Mouse (Mus musculus) splenic B cell, adult 2 months (primary cell): ENCODE measurements around the gene Adam1a.
"Not testable (repeated sequence)": the region's sequence is repeated elsewhere in the genome, so short reads cannot be mapped to it uniquely, and the experiment has no call there.

Experiments used
- DNase-seq: peaks from one replicate; pipeline ENCODE4 v3.0.0-alpha.2; 2011; ENCODE audit warnings: low read depth, low spot score
- H3K27me3 ChIP-seq: 2 replicates; pipeline ENCODE4 v1.6.1; 2012; ENCODE audit warnings: mild to moderate bottlenecking, low read length, moderate library complexity, mixed read lengths; ENCODE audit not compliant: control insufficient read depth, poor library complexity, insufficient read depth, severe bottlenecking
- H3K36me3 ChIP-seq: 2 replicates; pipeline ENCODE4 v1.6.1; 2012; ENCODE audit warnings: mild to moderate bottlenecking, low read length, moderate library complexity, mixed read lengths; ENCODE audit not compliant: control insufficient read depth, poor library complexity, insufficient read depth, severe bottlenecking

The Adam1a gene

DNA sequence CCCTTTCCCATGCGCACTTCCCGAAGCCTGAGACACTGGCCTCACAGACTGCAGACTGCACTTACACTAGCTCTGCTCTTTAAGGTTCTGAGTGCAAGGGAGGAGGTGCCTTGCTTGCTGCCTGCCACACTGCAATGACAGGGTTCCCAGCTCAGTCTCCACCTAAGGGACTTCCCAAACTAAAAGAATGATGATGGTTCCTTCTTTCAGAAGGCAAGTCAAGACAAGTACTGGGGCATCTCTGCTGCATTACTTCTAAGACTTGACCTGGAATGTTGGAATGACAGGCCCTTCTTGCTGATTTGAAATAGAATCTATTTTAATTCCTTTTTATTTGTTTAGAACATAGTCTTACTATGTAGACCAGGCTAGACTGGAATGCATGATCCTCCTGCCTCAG, 7.7 kb downstream of the Adam1a start:
- no peaks in the 10 kb centered on the region for H3K27me3 ChIP-seq
- peaks cover 14% of the 10 kb centered on the region; the same call in 1 of the 2 replicates for H3K36me3 ChIP-seq
- DNase-seq, result no peak

DNA sequence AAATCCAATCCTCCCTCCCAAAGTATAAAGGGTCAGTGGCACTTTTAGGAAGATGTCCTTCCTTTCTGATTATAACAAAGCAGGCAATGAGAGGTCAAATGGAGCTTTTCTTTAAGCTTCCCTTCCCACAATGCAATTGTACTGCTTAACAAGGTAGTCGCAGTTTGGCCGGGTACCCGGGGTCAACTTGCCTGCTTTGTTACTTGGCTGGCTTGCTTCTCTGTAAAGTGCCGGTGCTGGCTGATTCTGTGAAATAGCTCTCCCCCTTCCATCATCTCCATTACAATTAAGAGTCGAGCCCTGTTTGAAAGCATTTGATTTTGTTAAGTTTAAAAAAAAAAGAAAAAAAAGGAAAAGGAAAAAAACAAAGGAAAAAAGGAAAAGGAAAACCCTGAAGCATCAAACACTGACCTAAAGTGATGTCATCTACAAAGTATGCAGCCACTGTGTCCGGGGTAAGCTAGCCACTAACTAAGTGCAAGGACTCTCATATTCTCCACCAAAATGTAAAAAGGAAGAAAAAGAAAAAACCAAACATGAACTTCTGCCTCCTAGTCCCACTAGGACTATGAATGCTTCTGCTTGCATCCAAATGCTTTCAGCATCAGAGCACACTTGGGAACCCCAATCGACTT, 8.2 kb downstream of the Adam1a start:
- Histone ChIP-seq H3K36me3 (peaks cover 19% of the 10 kb centered on the region; the same call in 1 of the 2 replicates), H3K27me3 (no peaks in the 10 kb centered on the region)
- no peak for DNase-seq

DNA sequence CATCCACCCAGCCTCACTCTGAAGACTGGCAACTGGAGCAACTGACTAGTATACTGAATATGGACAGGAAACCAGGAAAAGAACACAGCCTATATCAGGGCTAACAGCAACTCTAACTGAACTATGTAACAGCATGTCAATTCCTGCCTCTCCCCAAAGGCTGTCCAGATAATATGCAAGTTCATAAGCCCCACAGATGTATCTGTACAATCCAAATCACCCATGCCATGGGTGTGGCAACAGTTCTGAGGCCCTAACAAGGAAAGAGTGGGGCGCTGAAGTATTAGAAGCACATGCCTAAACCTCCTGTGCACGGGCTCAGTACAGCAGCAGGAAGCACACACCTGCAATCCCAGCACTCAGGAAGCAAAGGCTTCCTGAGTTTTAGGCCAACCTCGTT, 10.2 kb downstream of the Adam1a start:
- peaks cover 19% of the 10 kb centered on the region; the same call in 1 of the 2 replicates for H3K36me3 ChIP-seq
- H3K27me3 ChIP-seq, result no peaks in the 10 kb centered on the region
- DNase-seq, result no peak

DNA sequence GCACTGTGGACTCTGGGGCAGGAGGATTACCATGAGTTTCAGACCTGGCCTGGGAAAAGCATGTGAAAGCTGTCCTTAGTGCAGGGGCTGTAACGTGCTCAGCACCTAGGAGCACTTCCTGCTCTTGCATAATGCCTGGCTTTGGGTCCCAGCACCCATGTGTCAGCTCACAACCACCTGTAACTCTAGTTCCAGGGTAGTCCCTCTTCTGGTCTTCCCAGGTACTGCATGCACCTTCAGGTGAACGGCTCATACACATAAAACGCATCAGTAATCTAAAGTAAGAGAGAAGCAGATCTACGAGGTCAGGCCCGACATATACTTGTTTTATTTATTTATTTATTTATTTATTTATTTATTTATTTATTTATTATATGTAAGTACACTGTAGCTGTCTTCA, 10.8 kb downstream of the Adam1a start:
- Histone ChIP-seq H3K36me3 (peaks cover 19% of the 10 kb centered on the region; the same call in 1 of the 2 replicates), H3K27me3 (no peaks in the 10 kb centered on the region)
- DNase-seq, result peak; percentile 58

DNA sequence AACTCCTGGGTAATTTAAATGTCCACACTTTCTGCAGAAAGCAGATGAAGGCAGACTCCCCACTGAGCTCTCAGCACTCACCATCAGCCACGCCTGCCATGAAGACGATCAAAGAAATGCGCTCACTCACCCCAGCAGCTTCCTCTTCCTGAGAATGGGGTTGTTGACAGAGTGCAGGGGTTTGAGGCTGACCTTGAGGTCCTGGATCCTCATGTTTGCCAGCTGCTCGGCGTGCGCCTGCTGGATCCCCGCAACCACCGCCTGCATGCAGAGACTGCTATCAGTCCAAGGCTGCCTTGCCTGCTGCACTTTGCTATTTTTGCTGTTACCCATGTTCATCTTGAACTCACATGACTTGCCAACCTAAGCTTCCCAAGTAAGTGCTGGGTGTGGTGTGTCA, 18.3 kb downstream of the Adam1a start:
- H3K27me3 ChIP-seq, result no peaks in the 10 kb centered on the region
- peaks cover 18% of the 10 kb centered on the region for H3K36me3 ChIP-seq
- no peak for DNase-seq

DNA sequence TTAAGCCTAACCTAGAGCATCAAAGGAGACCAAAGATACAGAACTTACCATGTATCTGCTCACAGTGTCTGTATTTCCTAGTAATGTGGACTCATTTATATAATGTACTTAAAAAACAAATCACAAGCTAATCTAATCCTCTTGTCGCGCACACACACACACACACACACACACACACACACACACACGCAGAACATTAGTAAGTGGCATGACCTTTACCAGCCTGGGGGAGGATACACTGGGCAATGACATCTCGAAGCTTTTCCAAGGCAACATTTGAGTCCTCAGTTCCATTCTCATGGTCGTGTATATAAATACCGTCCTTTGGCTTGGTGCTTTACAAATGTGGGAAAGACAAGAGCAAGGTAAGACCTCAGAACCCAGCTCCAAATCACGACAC, 18.8 kb downstream of the Adam1a start:
- Histone ChIP-seq H3K36me3 (peaks cover 18% of the 10 kb centered on the region), H3K27me3 (no peaks in the 10 kb centered on the region)
- DNase-seq, result no peak

DNA sequence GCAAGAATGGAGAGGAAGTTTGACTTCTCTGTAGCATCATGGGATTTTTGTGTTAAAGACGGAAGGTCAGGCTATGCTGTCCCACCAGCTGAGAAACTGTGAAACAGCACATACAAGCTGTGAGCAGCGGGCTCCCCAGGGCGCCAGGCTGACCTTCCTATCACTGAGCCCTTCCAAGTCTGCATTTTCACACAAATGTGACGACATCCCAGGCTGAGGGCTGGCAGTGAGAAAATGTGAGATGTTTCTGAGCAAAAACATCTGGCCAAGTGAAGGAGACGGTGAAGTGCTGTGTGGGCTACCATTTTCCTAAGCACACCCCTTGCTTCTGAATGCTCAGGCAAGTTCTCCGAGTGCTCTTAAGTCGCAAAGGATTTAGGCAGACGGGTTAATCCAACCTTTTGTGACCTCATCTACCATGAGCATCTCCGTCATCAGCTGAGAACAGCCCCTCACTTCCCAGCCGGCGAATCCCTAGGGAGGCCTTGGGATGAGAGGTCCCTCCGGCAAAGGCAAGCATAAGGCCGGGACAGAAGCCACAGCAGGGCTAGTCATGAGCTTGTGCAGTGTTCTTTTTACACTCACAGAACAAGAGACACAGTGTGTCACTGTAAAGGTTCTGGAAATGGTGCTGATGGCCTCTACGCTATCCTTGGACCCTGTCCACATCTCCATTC, 19.4 kb downstream of the Adam1a start:
- H3K36me3 ChIP-seq, result peaks cover 18% of the 10 kb centered on the region
- H3K27me3 ChIP-seq, result no peaks in the 10 kb centered on the region
- no peak for DNase-seq

DNA sequence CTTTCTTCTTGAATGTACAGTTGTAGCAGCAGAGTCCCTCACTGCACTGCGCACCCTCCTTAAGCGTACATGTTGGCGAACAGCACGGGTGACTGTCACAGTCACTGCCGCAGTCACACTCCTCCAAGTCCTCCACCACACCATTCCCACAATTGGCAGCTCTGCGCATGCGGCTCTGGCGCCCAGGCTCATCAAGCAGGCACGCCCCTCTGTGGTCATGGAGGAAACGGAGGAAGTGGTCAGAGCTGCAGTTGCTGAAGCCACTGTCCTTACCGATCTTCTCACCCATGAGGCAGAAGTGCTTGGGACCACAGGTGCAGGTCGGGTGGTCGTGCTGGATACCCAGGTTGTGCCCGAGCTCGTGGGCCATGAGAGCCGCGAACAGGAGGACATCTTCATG, 25.5 kb downstream of the Adam1a start:
- not testable (repeated sequence) for H3K36me3 ChIP-seq, DNase-seq

DNA sequence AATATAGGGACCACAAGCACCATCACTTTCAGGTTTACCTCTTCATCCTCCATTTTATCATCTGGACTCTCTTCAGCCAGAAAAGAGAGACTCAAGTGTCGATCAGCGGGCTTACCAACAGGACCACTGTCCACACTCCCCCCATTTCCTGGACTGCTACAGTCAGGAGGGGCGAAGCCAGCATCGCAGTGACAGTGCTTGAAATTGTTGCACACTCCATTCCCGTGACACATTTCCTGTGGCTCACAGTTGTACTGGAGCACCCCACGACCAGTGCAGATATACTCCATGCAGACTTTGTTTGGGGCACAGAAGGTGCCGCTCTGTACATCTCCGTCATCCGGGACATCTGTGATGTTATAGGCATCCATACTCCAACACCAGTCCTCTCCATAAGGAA, 26.3 kb downstream of the Adam1a start:
- H3K27me3 ChIP-seq, result no peaks in the 10 kb centered on the region
- 0 out of 2 replicates have a peak, but pooled peaks cover 2% of the 10 kb centered on the region for H3K36me3 ChIP-seq
- DNase-seq, result no peak

More for the DNA sequence above, 25.5 kb downstream of the Adam1a start:
- not testable (repeated sequence) for H3K27me3 ChIP-seq

DNA sequence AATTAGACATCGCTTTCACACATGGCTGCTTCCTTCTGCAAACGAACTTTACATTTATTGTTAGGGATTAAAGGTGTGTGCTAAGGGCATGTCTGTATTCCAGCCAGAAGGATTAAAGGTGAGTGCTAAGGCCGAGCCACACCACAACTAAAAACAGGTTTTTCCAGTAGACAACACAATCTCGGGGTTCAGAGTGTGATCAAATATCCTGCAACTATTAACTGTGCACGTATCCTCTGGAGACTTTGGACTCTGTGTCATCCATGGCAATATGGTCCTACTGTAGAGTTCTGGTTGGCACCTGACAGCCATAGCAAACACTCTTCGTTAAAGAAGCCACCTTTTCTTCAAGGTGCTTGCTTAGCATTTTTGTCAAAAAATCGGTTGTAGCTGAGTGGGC, 35.3 kb downstream of the Adam1a start:
- H3K36me3 ChIP-seq, result no peaks in the 10 kb centered on the region
- no peak for DNase-seq
- no peaks in the 10 kb centered on the region for H3K27me3 ChIP-seq

DNA sequence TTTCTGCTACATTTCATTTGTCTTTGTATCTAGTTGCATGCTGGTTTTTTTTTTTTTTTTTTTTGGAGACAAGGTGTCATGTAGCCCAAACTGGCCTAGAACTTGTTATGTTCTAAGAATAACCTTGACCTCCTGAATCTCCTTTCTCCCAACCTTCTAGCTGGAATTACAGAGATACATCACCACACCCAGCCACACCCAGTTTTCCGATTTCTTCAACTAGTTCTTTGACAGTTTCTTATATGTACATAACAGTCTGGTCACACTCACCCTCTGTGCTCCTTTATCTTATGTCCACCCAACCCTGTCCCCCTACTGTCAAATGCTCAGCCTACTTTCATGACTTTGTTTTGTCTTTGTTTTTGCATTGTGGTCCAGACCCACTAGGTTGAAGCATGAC, 38.4 kb downstream of the Adam1a start:
- Histone ChIP-seq H3K36me3 (no peaks in the 10 kb centered on the region), H3K27me3 (no peaks in the 10 kb centered on the region)
- no peak for DNase-seq

DNA sequence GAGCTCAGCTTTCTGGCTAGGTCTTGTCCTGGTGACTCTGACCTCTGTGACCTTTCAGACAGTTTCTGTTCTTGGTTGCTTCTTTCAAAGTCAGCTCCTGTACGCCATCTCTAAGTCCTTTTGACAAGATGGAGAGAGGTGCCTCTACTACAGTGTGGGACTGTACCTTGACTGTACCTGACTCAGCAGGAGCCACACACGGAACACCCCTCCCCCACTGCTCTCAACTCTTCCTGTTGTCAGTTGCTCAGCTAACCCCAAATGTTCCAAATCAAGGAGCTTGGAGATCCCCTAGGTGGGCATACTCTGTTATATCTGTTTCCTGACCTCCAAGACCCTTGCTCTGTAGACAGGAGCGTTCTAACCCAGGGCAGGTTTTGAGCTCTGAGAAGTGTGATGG, 42.1 kb downstream of the Adam1a start, which contains the start of gene Adam1b:
Gene Adam1b, minus strand, starts transcription at position 205 of the 400 bp plus-strand sequence.
- DNase-seq, result no peak
- Histone ChIP-seq H3K27me3 (no peaks in the 10 kb centered on the region), H3K36me3 (no peaks in the 10 kb centered on the region)

DNA sequence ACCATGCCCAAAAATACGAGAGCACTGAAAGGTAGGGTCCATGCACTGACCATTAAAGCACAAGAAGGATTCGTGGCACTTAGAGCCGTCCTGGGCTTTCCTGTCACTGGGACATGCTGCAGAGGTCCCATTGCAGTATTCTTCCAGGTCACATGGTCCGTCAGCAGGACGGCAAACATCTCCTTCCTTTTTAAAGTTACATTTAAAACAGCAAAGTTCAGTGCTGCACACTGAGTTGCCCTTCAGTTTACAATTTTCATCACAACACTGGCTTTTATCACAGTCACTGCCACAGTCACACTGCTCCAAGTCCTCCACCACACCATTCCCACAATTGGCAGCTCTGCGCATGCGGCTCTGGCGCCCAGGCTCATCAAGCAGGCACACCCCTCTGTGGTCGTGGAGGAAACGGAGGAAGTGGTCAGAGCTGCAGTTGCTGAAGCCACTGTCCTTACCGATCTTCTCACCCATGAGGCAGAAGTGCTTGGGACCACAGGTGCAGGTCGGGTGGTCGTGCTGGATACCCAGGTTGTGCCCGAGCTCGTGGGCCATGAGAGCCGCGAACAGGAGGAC, 43.8 kb downstream of the Adam1a start:
- H3K27me3 ChIP-seq, DNase-seq, H3K36me3 ChIP-seq: not testable (repeated sequence)

DNA sequence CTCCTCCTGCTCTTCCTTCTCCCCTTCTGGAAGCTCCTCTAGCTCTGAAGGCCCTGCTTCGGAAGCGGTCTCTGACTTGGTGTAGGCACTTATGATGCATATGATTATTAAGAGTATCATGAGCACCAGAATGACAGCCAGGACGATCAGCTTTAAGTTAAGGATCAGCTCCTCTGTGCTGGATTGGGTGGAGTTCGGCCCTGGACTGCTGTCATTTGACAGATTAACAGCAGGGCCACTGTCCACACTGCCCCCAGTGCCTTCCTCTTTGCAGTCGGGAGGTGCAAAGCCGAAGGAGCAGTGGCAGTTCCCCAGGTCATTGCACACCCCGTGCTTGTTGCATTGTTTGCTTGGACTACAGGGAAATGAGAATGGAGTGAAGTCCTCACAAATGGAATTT, 44.6 kb downstream of the Adam1a start:
- no peak for DNase-seq
- no peaks in the 10 kb centered on the region for H3K36me3 ChIP-seq
- H3K27me3 ChIP-seq, result no peaks in the 10 kb centered on the region

DNA sequence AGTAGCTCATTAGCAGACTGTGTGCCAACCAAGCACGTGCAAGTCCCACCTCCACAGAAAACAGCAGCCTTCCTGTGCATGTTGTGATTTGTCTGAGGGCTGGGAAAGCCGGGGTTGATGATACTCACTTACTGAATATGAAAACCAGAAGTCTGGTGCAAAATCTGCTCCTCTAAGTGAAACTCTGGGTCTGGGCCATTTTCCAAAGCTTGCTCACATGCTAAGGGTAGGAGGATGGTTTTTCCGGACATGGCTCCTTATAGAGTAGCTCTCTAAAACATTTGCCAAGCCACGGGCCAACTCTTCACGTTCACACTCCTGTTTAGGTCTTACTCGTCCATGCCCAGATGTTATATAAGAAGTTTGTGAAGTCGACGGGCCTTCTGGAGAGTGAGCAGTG, 52.0 kb downstream of the Adam1a start:
- DNase-seq, result no peak
- Histone ChIP-seq H3K27me3 (no peaks in the 10 kb centered on the region), H3K36me3 (no peaks in the 10 kb centered on the region)
